Mouse (Mus musculus) kidney, adult 2 months (tissue): ENCODE measurements around the gene Golga7b. TPM values are rescaled to one million over a fixed set of nuclear protein-coding genes. Genes with fewer than 3 reads are reported as not detected.

Source experiments
- DNase-seq: peaks from one replicate; pipeline ENCODE4 v3.0.0; 2021
- H3K27ac ChIP-seq: fragments of 200-500 bp; 2 replicates; pipeline ENCODE4 v1.5.1; 2012; ENCODE audit warnings: low read depth, low read length, control low read depth, inconsistent platforms; ENCODE audit not compliant: insufficient read depth
- H3K27me3 ChIP-seq: fragments of 200-500 bp; replicated peaks from 2 replicates; pipeline ENCODE4 v1.6.1; 2012; ENCODE audit warnings: mild to moderate bottlenecking, moderate library complexity, low read length, inconsistent platforms; ENCODE audit not compliant: control insufficient read depth, insufficient read depth
- H3K36me3 ChIP-seq: fragments of 200-500 bp; 2 replicates; pipeline ENCODE4 v1.6.1; 2012; ENCODE audit warnings: mild to moderate bottlenecking, moderate library complexity, low read length, inconsistent platforms; ENCODE audit not compliant: control insufficient read depth, insufficient read depth
- H3K4me1 ChIP-seq: fragments of 200-500 bp; 2 replicates; pipeline ENCODE4 v1.6.1; 2011; ENCODE audit warnings: low read length; ENCODE audit not compliant: control insufficient read depth, insufficient read depth
- H3K4me3 ChIP-seq: fragments of 200-500 bp; 2 replicates; pipeline ENCODE4 v1.5.1; 2011; ENCODE audit warnings: mild to moderate bottlenecking, low read depth, low read length, control low read depth; ENCODE audit not compliant: insufficient read depth
- CTCF ChIP-seq: fragments of 200-500 bp; conservative IDR thresholded peaks from 2 replicates; pipeline ENCODE4 v1.5.1; 2011; ENCODE audit warnings: low read depth, mild to moderate bottlenecking, control low read depth, low read length, moderate library complexity, mixed read lengths; ENCODE audit not compliant: insufficient read depth, insufficient read length
- POLR2A ChIP-seq: fragments of 200-500 bp; IDR thresholded peaks from one replicate; pipeline ENCODE4 v1.6.1; 2011; ENCODE audit warnings: low read depth, low read length, control low read depth
- WGBS: fragments of 180-500 bp; shearing (Covaris S2); methylation state at CpG from one replicate; pipeline ENCODE4 v1.1.7; 2018; 5-methylcytosine and 5-hydroxymethylcytosine counted together
- polyA plus RNA-seq: library from polyadenylated mRNA; depleted of rRNA; stranded (reverse); fragments of >200 nt; gene quantifications from 2 replicates; pipeline ENCODE4 v1.2.3, GENCODE M21; 2012

Gene Golga7b
- polyA plus RNA-seq, 1 experiment = 0.20 TPM

- TF ChIP-seq POLR2A (no peak), CTCF (no peak)
- DNase-seq = no peak
- WGBS = 78% methylated on average over 5 of the region's 5 CpGs
- no peaks in the 10 kb centered on the region for H3K4me1 ChIP-seq
- no peak overlapping the region for H3K4me3 ChIP-seq
- no peak overlapping the region for H3K27ac ChIP-seq
- no peaks in the 10 kb centered on the region for H3K36me3 ChIP-seq
- H3K27me3 ChIP-seq = no peaks in the 10 kb centered on the region
Observed at GRCm38 (mm10) chr19:42278461-42278860, 31.1 kb downstream of the Golga7b start.

GRCm38 (mm10) chr19:42279611-42280010 lies 32.2 kb downstream of the Golga7b start:
- TF ChIP-seq POLR2A (no peak), CTCF (no peak)

GRCm38 (mm10) chr19:42284178-42284577 lies 36.8 kb downstream of the Golga7b start:
- Histone ChIP-seq H3K27ac (no peak overlapping the region), H3K4me3 (no peak overlapping the region), H3K4me1 (no peaks in the 10 kb centered on the region), H3K36me3 (no peaks in the 10 kb centered on the region), H3K27me3 (no peaks in the 10 kb centered on the region)
- WGBS = 56% methylated on average over 8 of the region's 8 CpGs
- DNase-seq = no peak
- TF ChIP-seq CTCF = no peak
- no peak for TF ChIP-seq POLR2A

More at GRCm38 (mm10) chr19:42279611-42280010, 32.2 kb downstream of the Golga7b start:
- Histone ChIP-seq H3K4me3 (no peak overlapping the region), H3K4me1 (no peaks in the 10 kb centered on the region), H3K27ac (no peak overlapping the region), H3K36me3 (no peaks in the 10 kb centered on the region), H3K27me3 (no peaks in the 10 kb centered on the region)
- DNase-seq = no peak
- 70% methylated on average over 3 of the region's 3 CpGs for WGBS

DNA sequence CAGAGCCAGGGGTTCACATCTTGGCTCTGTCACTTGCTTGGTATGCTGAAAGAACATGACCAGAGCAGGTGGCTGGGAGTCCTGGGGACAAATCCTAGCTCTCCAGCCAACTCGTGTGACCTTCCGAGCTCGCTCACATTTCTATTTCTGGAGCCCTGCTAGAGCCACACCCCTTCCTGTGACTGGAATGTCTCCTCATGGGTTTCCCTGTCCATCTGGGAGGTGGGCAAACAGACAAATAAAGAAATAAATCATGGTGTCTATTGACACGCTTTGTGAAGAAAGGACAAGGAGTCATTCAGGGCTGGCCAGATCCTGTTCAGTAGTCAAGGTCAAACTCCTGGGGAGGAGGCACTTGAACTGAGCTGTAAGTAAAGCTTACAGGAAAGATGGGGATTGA lies 41.0 kb downstream of the Golga7b start:
- H3K4me1 ChIP-seq = no peaks in the 10 kb centered on the region
- no peak for DNase-seq
- TF ChIP-seq CTCF (no peak), POLR2A (no peak)
- 48% methylated on average over 4 of the region's 4 CpGs for WGBS
- no peak overlapping the region for H3K27ac ChIP-seq
- no peak overlapping the region for H3K4me3 ChIP-seq
- no peaks in the 10 kb centered on the region for H3K27me3 ChIP-seq
- H3K36me3 ChIP-seq = no peaks in the 10 kb centered on the region

DNA sequence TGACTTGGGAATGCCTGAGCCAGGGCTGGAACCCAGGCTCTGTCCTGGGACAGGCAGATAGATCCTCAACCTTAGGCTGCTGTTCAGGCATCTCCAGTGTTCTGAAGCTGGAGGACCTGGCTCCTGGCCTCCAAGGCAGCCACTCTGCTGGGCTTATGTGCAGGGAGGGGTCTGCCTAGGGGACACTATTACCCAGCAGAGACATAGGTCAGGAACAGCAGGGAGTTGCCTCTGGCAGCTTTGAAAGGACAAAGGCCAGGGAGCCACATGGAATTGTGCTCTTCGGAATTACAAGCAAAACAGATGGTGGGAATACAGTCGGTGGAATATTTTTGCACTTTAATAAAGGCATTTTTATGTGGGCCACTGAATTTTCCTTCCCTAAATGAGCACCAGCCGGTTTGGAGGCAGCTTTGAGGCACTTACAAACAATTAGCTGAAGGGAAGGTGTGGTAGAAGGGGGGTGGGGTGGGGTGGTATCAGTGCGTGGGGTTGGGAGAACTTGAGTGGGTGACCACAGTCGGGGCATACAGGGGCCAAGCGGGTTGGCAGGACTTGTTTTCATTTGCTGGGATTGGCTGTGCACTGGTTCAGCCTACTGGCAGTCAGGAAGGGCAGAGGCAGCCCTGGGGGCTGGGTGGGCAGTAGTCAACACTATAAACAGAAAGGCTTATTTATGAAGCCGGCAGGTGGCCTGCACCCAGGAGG lies 43.7 kb downstream of the Golga7b start:
- H3K4me1 ChIP-seq = no peaks in the 10 kb centered on the region
- no peak overlapping the region for H3K4me3 ChIP-seq
- H3K27me3 ChIP-seq = no peaks in the 10 kb centered on the region
- WGBS = 25% methylated on average over 7 of the region's 7 CpGs
- no peak for DNase-seq
- no peaks in the 10 kb centered on the region for H3K36me3 ChIP-seq
- no peak overlapping the region for H3K27ac ChIP-seq
- no peak for TF ChIP-seq CTCF
- no peak for TF ChIP-seq POLR2A

DNA sequence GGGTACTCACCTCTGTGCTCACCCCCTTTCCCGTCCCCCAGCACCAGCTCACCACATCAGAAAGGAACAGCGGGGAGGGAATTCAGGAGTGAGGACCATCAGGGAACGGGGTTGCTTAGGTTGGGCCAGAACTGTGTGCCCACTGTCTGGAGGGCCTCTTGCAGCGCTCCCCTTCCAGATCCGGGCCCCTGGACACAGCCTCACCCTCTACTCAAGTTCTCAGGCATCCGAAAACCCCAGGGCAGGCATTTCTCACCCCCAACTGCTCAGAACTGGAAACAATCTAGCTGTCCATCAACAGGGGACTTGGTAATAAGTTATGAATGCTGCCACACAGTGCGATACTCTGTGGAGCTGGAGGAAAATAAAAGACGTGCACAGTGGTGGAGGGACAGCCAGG lies 44.7 kb downstream of the Golga7b start:
- 67% methylated on average over 8 of the region's 8 CpGs for whole genome bisulfite sequencing
- no peak for DNase-seq

DNA sequence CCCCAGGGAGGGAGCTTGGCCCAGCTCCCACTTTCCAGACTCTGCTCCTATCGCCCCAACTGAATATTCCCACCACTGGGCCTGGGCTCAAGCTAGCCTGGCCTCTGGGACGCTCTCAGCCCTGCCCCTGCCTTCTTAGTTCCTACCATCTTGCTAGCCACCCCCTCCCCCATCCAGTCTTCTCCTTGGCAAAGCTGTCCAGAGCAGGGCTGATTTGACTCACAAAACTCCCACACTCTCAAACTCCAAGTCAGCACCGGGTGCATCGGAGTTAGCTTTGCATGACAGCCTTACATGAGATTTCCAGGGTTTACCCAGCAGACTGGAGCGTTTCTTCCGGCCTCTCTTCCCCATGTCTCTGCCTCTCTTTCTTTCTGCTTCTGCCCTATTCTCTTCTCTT lies 45.8 kb downstream of the Golga7b start:
- Histone ChIP-seq H3K36me3 (no peaks in the 10 kb centered on the region), H3K4me3 (no peak overlapping the region), H3K27ac (no peak overlapping the region), H3K27me3 (no peaks in the 10 kb centered on the region), H3K4me1 (no peaks in the 10 kb centered on the region)
- 50% methylated on average over 6 of the region's 6 CpGs for WGBS
- DNase-seq = no peak
- no peak for TF ChIP-seq CTCF
- TF ChIP-seq POLR2A = no peak

More for the DNA sequence above, 44.7 kb downstream of the Golga7b start:
- no peaks in the 10 kb centered on the region for H3K36me3 ChIP-seq
- no peak overlapping the region for H3K27ac ChIP-seq
- H3K27me3 ChIP-seq = no peaks in the 10 kb centered on the region
- TF ChIP-seq CTCF (no peak), POLR2A (no peak)
- H3K4me1 ChIP-seq = no peaks in the 10 kb centered on the region
- H3K4me3 ChIP-seq = no peak overlapping the region
